Mouse (Mus musculus) heart, adult 2 months (tissue): ENCODE results near the gene Gpn3. TPM values are rescaled to one million over a fixed set of nuclear protein-coding genes. Genes with fewer than 3 reads are reported as not detected.

Experiments used
- DNase-seq, 2 experiments: peaks; one replicate each; pipeline ENCODE4 v3.0.0; 2021
- H3K27ac ChIP-seq: fragments of 200-600 bp; 2 replicates; pipeline ENCODE4 v1.8.1; 2022
- H3K27me3 ChIP-seq: fragments of 200-500 bp; 2 replicates; pipeline ENCODE4 v1.6.1; 2012; ENCODE audit warnings: mild to moderate bottlenecking, low read length, inconsistent platforms, mixed read lengths; ENCODE audit not compliant: control insufficient read depth, insufficient read depth
- H3K36me3 ChIP-seq: fragments of 200-500 bp; 2 replicates; pipeline ENCODE4 v1.6.1; 2012; ENCODE audit warnings: low read length, inconsistent platforms; ENCODE audit not compliant: control insufficient read depth, insufficient read depth
- H3K4me1 ChIP-seq: fragments of 200-500 bp; 2 replicates; pipeline ENCODE4 v1.6.1; 2011; ENCODE audit warnings: low read length; ENCODE audit not compliant: control insufficient read depth, insufficient read depth
- H3K4me3 ChIP-seq: fragments of 200-600 bp; 2 replicates; pipeline ENCODE4 v1.8.1; 2022
- H3K79me2 ChIP-seq: fragments of 200-500 bp; replicated peaks from 2 replicates; pipeline ENCODE4 v1.6.1; 2012; ENCODE audit warnings: mild to moderate bottlenecking, inconsistent platforms, low read length, moderate library complexity, mixed read lengths; ENCODE audit not compliant: control insufficient read depth, insufficient read depth
- H3K9ac ChIP-seq: fragments of 200-500 bp; 2 replicates; pipeline ENCODE4 v1.6.1; 2012; ENCODE audit warnings: low read depth, mild to moderate bottlenecking, control low read depth, inconsistent platforms, low read length, mixed read lengths
- CTCF ChIP-seq: fragments of 200-600 bp; IDR thresholded peaks from 2 replicates; pipeline ENCODE4 v1.8.1; 2022; ENCODE audit warnings: antibody characterized with exemption, mild to moderate bottlenecking, moderate library complexity
- EP300 ChIP-seq: fragments of 200-500 bp; IDR thresholded peaks from 2 replicates; pipeline ENCODE4 v1.6.1; 2011; ENCODE audit warnings: low read depth, low read length, control low read depth; ENCODE audit not compliant: insufficient read depth
- POLR2A ChIP-seq: fragments of 200-500 bp; IDR thresholded peaks from 2 replicates; pipeline ENCODE4 v1.6.1; 2011; ENCODE audit warnings: mild to moderate bottlenecking, low read depth, low read length, control low read depth; ENCODE audit not compliant: insufficient read depth
- WGBS: fragments of 180-500 bp; shearing (Covaris S2); methylation state at CpG from one replicate; pipeline ENCODE4 v1.1.7; 2018; 5-methylcytosine and 5-hydroxymethylcytosine counted together
- intact Hi-C: fragments of 180-260 bp; cut with DNase I; formaldehyde crosslinking; loops from one replicate; pipeline ENCODE4 v1.15.1; 2025
- polyA plus RNA-seq: library from polyadenylated mRNA; depleted of rRNA; stranded (reverse); fragments of >200 nt; gene quantifications from 2 replicates; pipeline ENCODE4 v1.2.3, GENCODE M21; 2012
- total RNA-seq, 2 experiments: library from RNA; stranded (reverse); gene quantifications; 2 replicates each; pipeline ENCODE4 v1.2.3; 2021

Gene Gpn3
- total and polyA plus RNA-seq, 3 experiments = 19.2 to 28.0 (median 23.5) TPM

DNA sequence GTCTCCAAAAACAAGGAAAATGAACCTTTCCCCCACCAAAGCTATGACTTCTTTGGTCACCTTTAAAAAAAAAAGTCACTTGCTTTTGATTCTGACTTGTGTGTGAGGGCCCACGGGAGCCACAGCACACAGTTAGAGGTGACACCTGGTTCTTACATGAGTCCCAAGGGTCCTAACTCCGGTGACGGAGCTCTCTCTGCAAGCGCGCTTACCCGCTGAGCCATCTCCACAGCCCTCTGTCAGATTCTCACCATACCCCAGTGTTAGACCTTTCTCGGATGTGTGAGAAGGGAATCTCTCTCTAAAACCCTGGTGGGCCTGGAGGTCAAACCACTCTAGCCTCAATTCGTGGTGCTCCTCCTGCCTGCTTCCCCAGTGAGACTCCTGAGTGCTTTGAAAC, 25.8 kb downstream of the Gpn3 start:
- 57% methylated on average over 8 of the region's 8 CpGs for WGBS
- Histone ChIP-seq H3K4me3 (peak overlapping the region; percentile 7), H3K27ac (peak overlapping the region; percentile 90), H3K9ac (no peak overlapping the region), H3K79me2 (peaks cover 10% of the 10 kb centered on the region; the same call in 1 of the 2 replicates), H3K4me1 (peaks cover 27% of the 10 kb centered on the region), H3K36me3 (peaks cover 17% of the 10 kb centered on the region), H3K27me3 (no peaks in the 10 kb centered on the region)
- peak in 1 of 2 experiments; percentile 34 for DNase-seq
- intact Hi-C loops = no loop called here
- TF ChIP-seq POLR2A (no peak), EP300 (no peak), CTCF (no peak)

DNA sequence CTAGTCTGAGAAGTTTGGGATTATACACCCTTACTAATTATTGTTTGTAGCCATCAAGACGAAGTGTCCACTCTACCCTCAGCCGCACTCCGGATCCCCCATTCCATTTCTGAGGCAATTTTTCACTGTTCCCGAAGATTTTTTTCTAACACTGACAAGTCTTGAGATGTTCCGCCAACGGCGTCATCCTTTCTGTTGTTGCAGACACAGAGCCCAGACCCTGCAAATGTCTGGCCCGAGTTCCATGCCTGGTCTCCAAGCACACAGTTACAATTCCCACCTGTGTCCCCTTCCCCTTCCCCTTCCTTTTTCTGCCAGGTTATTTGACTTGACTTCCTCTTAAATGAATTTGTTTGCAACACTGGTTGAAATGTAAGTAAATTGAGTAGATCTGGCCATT, 28.2 kb downstream of the Gpn3 start:
- Histone ChIP-seq H3K36me3 (peaks cover 17% of the 10 kb centered on the region), H3K9ac (no peak overlapping the region), H3K27me3 (no peaks in the 10 kb centered on the region), H3K27ac (peak overlapping the region; percentile 83), H3K79me2 (peaks cover 3% of the 10 kb centered on the region; the same call in 1 of the 2 replicates), H3K4me1 (peaks cover 28% of the 10 kb centered on the region), H3K4me3 (no peak overlapping the region)
- WGBS = 52% methylated on average over 8 of the region's 8 CpGs
- DNase-seq = peak in 1 of 2 experiments; percentile 28
- intact Hi-C loops = loop anchor here (2.0 to 5.0 kb wide), 4 partner anchors 23 to 332 kb away; no protein-coding TSS in a partner anchor
- TF ChIP-seq POLR2A (no peak), EP300 (no peak), CTCF (no peak)

DNA sequence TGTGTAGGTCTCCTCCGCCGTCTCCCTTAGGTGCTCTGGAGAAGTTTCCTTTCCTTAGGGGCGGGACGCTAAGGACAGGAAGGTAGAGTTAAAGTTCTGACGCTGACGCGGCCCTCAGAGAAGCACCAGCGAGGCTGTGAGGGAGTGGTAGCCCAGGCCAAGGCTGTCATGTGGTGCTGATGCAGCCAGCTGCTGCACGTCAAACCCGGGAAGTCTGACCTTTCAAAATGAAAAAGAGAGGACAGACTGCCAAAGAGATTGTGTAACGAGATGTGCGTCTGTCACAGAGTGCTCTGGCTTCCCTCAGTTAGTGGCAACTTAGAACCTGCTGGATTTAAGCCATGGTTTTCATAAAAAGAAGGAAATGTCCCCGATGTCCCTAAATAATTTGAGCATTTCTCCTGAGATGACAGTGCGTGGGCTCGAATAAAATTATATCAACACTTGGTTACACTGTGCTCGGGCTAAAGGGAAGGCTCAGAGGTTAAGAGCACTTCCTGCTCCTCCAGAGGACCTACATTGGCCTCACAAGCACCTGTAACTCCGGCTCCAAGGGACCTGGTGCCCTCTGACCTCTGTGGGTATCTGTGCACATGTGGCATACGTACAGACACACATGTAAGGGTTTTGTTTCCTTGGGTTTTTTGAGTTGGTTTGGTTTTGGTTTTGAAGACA, 29.1 kb downstream of the Gpn3 start:
- Histone ChIP-seq H3K27ac (peak overlapping the region; percentile 83), H3K4me3 (peak overlapping the region; percentile 28), H3K36me3 (peaks cover 17% of the 10 kb centered on the region), H3K9ac (peak overlapping the region; percentile 33), H3K79me2 (no peaks in the 10 kb centered on the region), H3K27me3 (no peaks in the 10 kb centered on the region), H3K4me1 (peaks cover 23% of the 10 kb centered on the region)
- intact Hi-C loops = loop anchor here (2.0 to 5.0 kb wide), 4 partner anchors 22 to 332 kb away; no protein-coding TSS in a partner anchor
- DNase-seq = peak; percentile 79 to 89
- TF ChIP-seq CTCF = no peak
- peak; percentile 35; the same call in 1 of the 2 replicates for TF ChIP-seq POLR2A
- TF ChIP-seq EP300 = peak; percentile 96
- WGBS = 9% methylated on average over 18 of the region's 18 CpGs

DNA sequence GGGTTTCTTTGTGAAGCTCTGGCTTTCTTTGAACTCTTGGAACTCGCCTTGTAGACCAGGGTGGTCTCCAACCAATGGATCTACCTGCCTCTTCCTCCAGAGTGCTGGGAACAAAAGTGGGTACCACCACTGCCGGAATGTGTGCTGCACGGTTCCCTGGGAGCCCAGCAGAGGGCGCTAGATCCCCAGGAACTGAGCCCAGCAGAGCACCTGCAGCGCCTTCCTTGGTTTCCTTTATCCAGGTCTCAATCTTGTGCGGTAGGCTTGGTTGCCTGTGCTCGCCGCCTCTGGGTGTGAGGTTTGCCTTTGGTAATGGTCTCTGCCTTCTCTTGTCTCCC, 29.6 kb downstream of the Gpn3 start:
- Histone ChIP-seq H3K4me1 (peaks cover 23% of the 10 kb centered on the region), H3K36me3 (peaks cover 17% of the 10 kb centered on the region), H3K27me3 (no peaks in the 10 kb centered on the region), H3K9ac (no peak overlapping the region), H3K27ac (peak overlapping the region; percentile 83), H3K4me3 (peak overlapping the region; percentile 28), H3K79me2 (no peaks in the 10 kb centered on the region)
- intact Hi-C loops = loop anchor here (2.0 to 5.0 kb wide), 4 partner anchors 22 to 331 kb away; no protein-coding TSS in a partner anchor
- peak; percentile 76 to 85 for DNase-seq
- TF ChIP-seq EP300 (peak; percentile 61; the same call in 1 of the 2 replicates), CTCF (no peak; the same call in 1 of the 2 replicates)
- whole genome bisulfite sequencing = 26% methylated on average over 8 of the region's 8 CpGs

DNA sequence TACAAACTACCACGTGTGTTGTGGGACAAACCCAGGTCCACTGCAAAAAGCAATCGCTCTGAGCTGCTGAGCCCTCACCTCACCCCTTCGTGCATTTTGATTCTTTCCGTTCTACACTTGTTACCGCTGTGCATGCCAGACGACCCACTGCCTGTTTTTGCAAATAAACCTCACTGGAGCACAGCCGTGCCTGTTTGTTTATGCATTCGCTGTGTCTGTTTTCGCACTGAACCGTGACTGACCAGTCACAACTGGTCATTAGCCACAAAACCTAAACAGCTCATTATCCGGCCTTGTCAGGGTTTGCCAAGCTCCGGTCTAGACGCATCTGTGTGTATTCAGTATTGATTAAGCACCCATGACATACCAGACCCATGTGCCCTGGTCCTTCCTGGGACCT, 30.5 kb downstream of the Gpn3 start:
- no peaks in the 10 kb centered on the region for H3K79me2 ChIP-seq
- DNase-seq = no peak
- no peak for TF ChIP-seq CTCF
- no peak for TF ChIP-seq POLR2A
- no peak for TF ChIP-seq EP300
- peaks cover 23% of the 10 kb centered on the region for H3K4me1 ChIP-seq
- no peaks in the 10 kb centered on the region for H3K27me3 ChIP-seq
- peak overlapping the region; percentile 57 for H3K27ac ChIP-seq
- no peak overlapping the region for H3K9ac ChIP-seq
- 78% methylated on average over 13 of the region's 13 CpGs for WGBS
- intact Hi-C loops = loop anchor here (5.0 kb wide), 2 partner anchors 50 to 330 kb away; no protein-coding TSS in a partner anchor
- H3K36me3 ChIP-seq = peaks cover 15% of the 10 kb centered on the region
- H3K4me3 ChIP-seq = no peak overlapping the region

DNA sequence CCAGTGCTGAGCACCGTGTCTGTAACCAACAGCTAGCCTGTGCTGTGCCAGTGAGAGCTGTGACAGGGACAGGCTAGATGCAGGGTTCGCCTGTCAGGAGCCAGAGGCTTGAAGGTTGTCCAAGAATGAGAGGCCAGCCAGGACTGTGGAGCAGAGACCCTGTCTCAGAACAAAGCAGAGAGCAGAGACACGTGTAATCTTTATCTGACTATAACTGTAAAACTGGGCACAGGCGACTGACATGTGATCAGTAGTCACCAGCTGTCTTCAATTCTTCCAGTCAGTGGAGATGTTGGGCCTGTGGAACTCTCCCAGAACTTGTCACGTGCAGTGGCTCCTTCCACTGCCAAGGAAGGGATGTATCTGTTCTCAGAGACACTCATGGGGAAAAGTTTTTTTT, 31.1 kb downstream of the Gpn3 start:
- peak; percentile 76 to 86 for DNase-seq
- Histone ChIP-seq H3K36me3 (peaks cover 12% of the 10 kb centered on the region), H3K4me1 (peaks cover 19% of the 10 kb centered on the region), H3K27ac (peak overlapping the region; percentile 57), H3K79me2 (no peaks in the 10 kb centered on the region), H3K4me3 (no peak overlapping the region), H3K9ac (no peak overlapping the region), H3K27me3 (no peaks in the 10 kb centered on the region)
- WGBS = 50% methylated on average over 5 of the region's 5 CpGs
- TF ChIP-seq CTCF = no peak
- 0 out of 2 replicates have a peak, but pooled peaks have one; percentile 11 for TF ChIP-seq POLR2A
- peak; percentile 92 for TF ChIP-seq EP300
- intact Hi-C loops = loop anchor here (5.0 kb wide), 2 partner anchors 50 to 330 kb away; no protein-coding TSS in a partner anchor
